Mouse (Mus musculus): ENCODE measurements at regions not wholly inside any gene's neighbourhood (a gene's known extent, or its start where the extent isn't known, plus 50 kb on each side); places are given as distances from the start of the nearest gene placed in this dataset.

DNA sequence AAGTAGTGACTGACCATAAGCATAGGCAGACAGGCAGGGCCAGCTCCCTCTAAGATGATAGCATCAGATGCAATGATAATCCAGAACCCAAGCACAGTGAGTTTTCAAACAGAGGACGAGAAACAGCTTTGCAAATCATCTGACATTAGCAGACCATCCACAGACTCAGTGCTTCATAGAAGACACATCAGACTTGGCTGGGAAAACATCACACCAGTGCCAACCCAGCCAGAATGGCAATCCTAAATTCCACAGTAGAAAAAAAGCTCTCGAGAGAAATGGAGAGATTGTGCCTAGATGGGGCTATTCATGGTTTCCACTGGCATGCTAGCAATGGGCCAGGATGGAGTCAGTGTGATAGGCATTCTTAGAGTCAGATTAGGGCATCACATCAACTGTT is 319.1 kb downstream of the 9330182O14Rik start:
- no peak for TF ChIP-seq CTCF (IDR thresholded peaks at IDR 0.05; ENCODE audit: low read depth)
- no peak for TF ChIP-seq EP300 (IDR thresholded peaks at IDR 0.05; ENCODE audit: low read depth)

Measured in heart, postnatal 0 days (tissue).